Mouse (Mus musculus) small intestine, adult 10 weeks (tissue): ENCODE results near the gene Il19. TPM values are rescaled to one million over a fixed set of nuclear protein-coding genes. Genes with fewer than 3 reads are reported as not detected.

ENCODE experiments used
- polyA plus RNA-seq: library from polyadenylated mRNA; stranded (reverse); fragments of 350-450 nt; fragmentation: Illumina TruSeq; extraction: RNeasy Lipid Tissue Mini Kit (QIAGEN cat#74804); gene quantifications from one replicate; pipeline ENCODE4 v1.2.3, GENCODE M21; 2014; ENCODE audit warnings: low replicate concordance

Il19 gene
- not detected for polyA plus RNA-seq

DNA sequence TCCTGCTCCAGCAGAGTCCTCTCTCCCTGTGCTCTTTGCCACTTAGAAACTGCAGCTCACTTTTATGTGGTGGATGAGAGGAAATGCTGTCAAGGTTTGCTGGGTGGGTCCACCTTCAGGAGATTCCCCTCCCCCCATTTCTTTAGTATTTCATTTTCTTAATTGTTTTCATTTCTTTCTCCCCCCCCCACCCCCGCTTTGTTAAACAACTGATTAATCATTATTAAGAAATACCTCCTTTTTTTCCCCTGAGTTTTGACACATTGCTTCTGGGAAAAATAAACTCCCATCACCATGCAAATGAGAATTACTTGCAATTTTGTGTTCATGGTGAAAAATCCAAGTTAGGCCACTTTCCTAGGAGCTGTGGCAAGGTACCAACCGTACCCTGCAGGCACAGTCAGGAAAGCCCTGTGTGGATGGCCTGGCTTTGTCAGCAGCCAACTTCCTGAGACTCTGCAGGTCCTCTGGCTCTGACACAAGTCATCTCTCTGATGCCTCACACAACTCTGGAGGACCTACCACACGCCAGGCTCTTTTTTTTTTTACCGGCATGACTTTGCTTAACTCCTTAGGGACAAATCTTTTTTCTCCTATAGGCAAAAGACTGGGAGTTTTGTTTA lies at the start of gene Il19:
TSS of gene Il19 (minus strand) at position 51 of the 623 bp plus-strand sequence.

GRCm38 (mm10) chr1:130911401-130912010 lies 28.4 kb downstream of the Il19 start, which contains the start of gene Il20:
TSS of gene Il20 (minus strand) at chr1:130911451.

DNA sequence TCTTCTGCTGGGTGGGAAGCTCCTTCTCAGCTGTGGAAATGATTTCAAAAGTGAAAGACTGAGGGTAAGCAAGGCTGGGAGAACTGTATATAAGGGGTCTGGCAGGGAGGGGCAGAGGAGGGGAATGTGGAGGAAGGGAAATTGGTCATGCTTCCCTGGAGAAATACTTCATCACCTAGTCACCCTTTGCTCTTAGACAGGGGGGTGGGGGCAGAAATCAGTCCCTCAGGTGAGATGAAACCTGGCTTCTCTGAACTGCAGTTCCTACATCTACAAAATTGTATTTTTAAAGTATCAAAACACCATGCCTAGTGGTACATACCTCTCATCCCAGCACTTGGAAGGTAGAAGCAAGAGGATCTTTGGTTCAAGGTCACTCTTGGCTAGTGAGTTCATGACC lies 52.6 kb downstream of the Il19 start, which contains the start of gene Il24:
TSS of gene Il24 (minus strand) at position 101 of the 400 bp plus-strand sequence.

Other genes with a start within 250 kb of the Il19 start
- 1.5 TPM for gene Gm29427, start 224.3 kb downstream of the Il19 start, polyA plus RNA-seq
- 21.0 TPM for gene Yod1, start 222.8 kb downstream of the Il19 start, polyA plus RNA-seq
- gene Pfkfb2, start 210.9 kb downstream of the Il19 start, polyA plus RNA-seq = 38.7 TPM
- gene AA986860, start 208.1 kb downstream of the Il19 start, polyA plus RNA-seq = 15.9 TPM
- gene Fcamr, start 139.2 kb downstream of the Il19 start, polyA plus RNA-seq = not detected
- 3,567 TPM for gene Pigr, start 113.4 kb downstream of the Il19 start, polyA plus RNA-seq
- gene Fcmr, start 74.4 kb downstream of the Il19 start, polyA plus RNA-seq = 2.6 TPM
- gene Il24, start 52.7 kb downstream of the Il19 start, polyA plus RNA-seq = not detected
- not detected for gene Il20, start 28.7 kb downstream of the Il19 start, polyA plus RNA-seq
- gene Il10, start 79.7 kb upstream of the Il19 start, polyA plus RNA-seq = 0.45 TPM
- 20.0 TPM for gene Mapkapk2, start 157.7 kb upstream of the Il19 start, polyA plus RNA-seq
- 0.26 TPM for gene Dyrk3, start 198.2 kb upstream of the Il19 start, polyA plus RNA-seq
- 15.0 TPM for gene Eif2d, start 213.1 kb upstream of the Il19 start, polyA plus RNA-seq